Comparison of ENCODE assay signal across 7 mouse cellular contexts in genomic region chr5:125393622-125394603, GRCm38 (mm10). TPM values are rescaled to one million over a fixed set of nuclear protein-coding genes. Genes with fewer than 3 reads are reported as not detected.
DNase-seq lines count a peak whose midpoint lies in the region; ATAC-seq lines count a peak whose summit lies in the region.

No protein-coding gene starts in this region.

- H3K9me3 ChIP-seq in midbrain, embryonic 10.5 days (replicated peaks): no peaks in the 10 kb centered on the region

- DNase-seq in adipocyte (ENCODE audit: low spot score): peak; percentile 87
- DNase-seq in gastrocnemius, postnatal 10 days: peak; percentile 64
- DNase-seq in left cerebral cortex, postnatal 36 days (ENCODE audit: low spot score in 2 of 2): peak; percentile 64 to 65
- peak; percentile 94 for DNase-seq in midbrain, embryonic 10.5 days (ENCODE audit: low spot score)
- DNase-seq in skeletal muscle tissue, adult 2 months (ENCODE audit: low read depth, low spot score): peak; percentile 81

- intact Hi-C loops in left cerebral cortex, postnatal 36 days (cut with DNase I): no loop called here

- peak overlapping the region; percentile 45 for H3K4me3 ChIP-seq in midbrain, embryonic 10.5 days

- peak overlapping the region; percentile 100 for H3K27ac ChIP-seq in midbrain, embryonic 10.5 days (replicated peaks)

- ATAC-seq in common myeloid progenitor, adult 5-6 weeks (replicated peaks; ENCODE audit: low read depth, poor library complexity, severe bottlenecking): peak; percentile 29
- peak; percentile 69 for ATAC-seq in inflammation-experienced regulatory T-cells, adult 6 months

- H3K36me3 ChIP-seq in midbrain, embryonic 10.5 days: no peaks in the 10 kb centered on the region

- 0 out of 2 replicates have a peak, but pooled peaks cover 5% of the 10 kb centered on the region for H3K27me3 ChIP-seq in midbrain, embryonic 10.5 days (ENCODE audit: low read depth, poor library complexity, severe bottlenecking)

- WGBS in midbrain, embryonic 10.5 days: 12% methylated on average over 23 of the region's 25 CpGs

- H3K4me1 ChIP-seq in midbrain, embryonic 10.5 days: peaks cover 43% of the 10 kb centered on the region

RNA-seq across cellular contexts. Expression of gene Ubc, which starts 3.9 kb away (rescaled TPM):
- 252 and 273 TPM in 2 replicates for total RNA-seq in common myeloid progenitor, adult 5-6 weeks (2017)
- 100 to 1,000 TPM; 703 to 712 TPM for total RNA-seq in gastrocnemius, postnatal 10 days (2021)
- 1,000 to 10,000 TPM in 2 of 3 experiments, 100 to 1,000 TPM in 1; 741 to 1,375 (median 1,290) TPM for polyA plus RNA-seq in inflammation-experienced regulatory T-cells, adult 6 months (2017; shearing (Covaris generic))
- 100 to 1,000 TPM; 817 to 877 TPM for total RNA-seq in left cerebral cortex, postnatal 36 days (2021)
- polyA plus RNA-seq in midbrain, embryonic 10.5 days (2016; fragmentation: Nextera tagmentation; extraction: Ambion mirVana): 957 and 1,129 TPM in 2 replicates

RNA-seq across cellular contexts. Expression of gene Gm10382, which starts 4.8 kb away (rescaled TPM):
- total RNA-seq in common myeloid progenitor, adult 5-6 weeks (2017): 1.2 TPM in 1 of 2 replicates, not detected in the other
- total RNA-seq in gastrocnemius, postnatal 10 days (2021): under 1 TPM; 0.19 to 0.36 TPM
- 1 to 10 TPM in 2 of 3 experiments, under 1 TPM in 1; 0.65 to 1.1 (median 1.0) TPM for polyA plus RNA-seq in inflammation-experienced regulatory T-cells, adult 6 months (2017; shearing (Covaris generic))
- total RNA-seq in left cerebral cortex, postnatal 36 days (2021): under 1 TPM in 1 of 2 experiments, not detected in 1; 0.32 TPM
- 0.56 and 0.57 TPM in 2 replicates for polyA plus RNA-seq in midbrain, embryonic 10.5 days (2016; fragmentation: Nextera tagmentation; extraction: Ambion mirVana)

RNA-seq across cellular contexts. Expression of gene Dhx37, which starts 40.0 kb away (rescaled TPM):
- 19.8 and 72.8 TPM in 2 replicates for total RNA-seq in common myeloid progenitor, adult 5-6 weeks (2017)
- 1 to 10 TPM; 3.7 to 4.6 TPM for total RNA-seq in gastrocnemius, postnatal 10 days (2021)
- polyA plus RNA-seq in inflammation-experienced regulatory T-cells, adult 6 months (2017; shearing (Covaris generic)): 10 to 100 TPM in 1 of 3 experiments, 1 to 10 TPM in 2; 6.9 to 10.2 (median 9.2) TPM
- 10 to 100 TPM; 11.2 to 11.7 TPM for total RNA-seq in left cerebral cortex, postnatal 36 days (2021)
- 17.4 and 21.2 TPM in 2 replicates for polyA plus RNA-seq in midbrain, embryonic 10.5 days (2016; fragmentation: Nextera tagmentation; extraction: Ambion mirVana)

RNA-seq across cellular contexts. Expression of gene Bri3bp, which starts 47.5 kb away (rescaled TPM):
- 32.7 and 32.8 TPM in 2 replicates for total RNA-seq in common myeloid progenitor, adult 5-6 weeks (2017)
- 1 to 10 TPM; 7.6 to 8.0 TPM for total RNA-seq in gastrocnemius, postnatal 10 days (2021)
- 10 to 100 TPM in 1 of 3 experiments, 1 to 10 TPM in 2; 5.6 to 12.9 (median 8.3) TPM for polyA plus RNA-seq in inflammation-experienced regulatory T-cells, adult 6 months (2017; shearing (Covaris generic))
- 100 to 1,000 TPM in 1 of 2 experiments, 10 to 100 TPM in 1; 91.6 to 102 TPM for total RNA-seq in left cerebral cortex, postnatal 36 days (2021)
- 49.2 and 54.7 TPM in 2 replicates for polyA plus RNA-seq in midbrain, embryonic 10.5 days (2016; fragmentation: Nextera tagmentation; extraction: Ambion mirVana)

RNA-seq across cellular contexts. Expression of gene Scarb1, which starts 53.0 kb away (rescaled TPM):
- total RNA-seq in common myeloid progenitor, adult 5-6 weeks (2017): 34.5 and 51.2 TPM in 2 replicates
- total RNA-seq in gastrocnemius, postnatal 10 days (2021): 10 to 100 TPM; 49.8 to 58.0 TPM
- 10 to 100 TPM in 1 of 3 experiments, 1 to 10 TPM in 2; 3.7 to 11.8 (median 6.6) TPM for polyA plus RNA-seq in inflammation-experienced regulatory T-cells, adult 6 months (2017; shearing (Covaris generic))
- 10 to 100 TPM; 22.0 to 28.0 TPM for total RNA-seq in left cerebral cortex, postnatal 36 days (2021)
- polyA plus RNA-seq in midbrain, embryonic 10.5 days (2016; fragmentation: Nextera tagmentation; extraction: Ambion mirVana): 48.1 and 52.3 TPM in 2 replicates

Comparison
In these comparisons a context has a peak if more than half of its experiments do, and no peak if none do; other contexts are left out.
1. Peak in every context shown above with its lines: DNase-seq, ATAC-seq, H3K4me3 ChIP-seq and H3K27ac ChIP-seq.